Mouse (Mus musculus) left cerebral cortex, adult 18-20 months (tissue): ENCODE data around the gene Fpgs. TPM values are rescaled to one million over a fixed set of nuclear protein-coding genes. Genes with fewer than 3 reads are reported as not detected.

ENCODE experiments used
- DNase-seq, 2 experiments: peaks; one replicate each; pipeline ENCODE4 v3.0.0; 2021 to 2022; ENCODE audit warnings: low spot score in 2 of 2, mixed read lengths in 1 of 2
- total RNA-seq, 2 experiments: library from RNA; stranded (reverse); gene quantifications; 2 replicates each; pipeline ENCODE4 v1.2.3; 2021

Fpgs gene
- total RNA-seq, 2 experiments from 2014 or later: 7.6 to 9.0 TPM

DNA sequence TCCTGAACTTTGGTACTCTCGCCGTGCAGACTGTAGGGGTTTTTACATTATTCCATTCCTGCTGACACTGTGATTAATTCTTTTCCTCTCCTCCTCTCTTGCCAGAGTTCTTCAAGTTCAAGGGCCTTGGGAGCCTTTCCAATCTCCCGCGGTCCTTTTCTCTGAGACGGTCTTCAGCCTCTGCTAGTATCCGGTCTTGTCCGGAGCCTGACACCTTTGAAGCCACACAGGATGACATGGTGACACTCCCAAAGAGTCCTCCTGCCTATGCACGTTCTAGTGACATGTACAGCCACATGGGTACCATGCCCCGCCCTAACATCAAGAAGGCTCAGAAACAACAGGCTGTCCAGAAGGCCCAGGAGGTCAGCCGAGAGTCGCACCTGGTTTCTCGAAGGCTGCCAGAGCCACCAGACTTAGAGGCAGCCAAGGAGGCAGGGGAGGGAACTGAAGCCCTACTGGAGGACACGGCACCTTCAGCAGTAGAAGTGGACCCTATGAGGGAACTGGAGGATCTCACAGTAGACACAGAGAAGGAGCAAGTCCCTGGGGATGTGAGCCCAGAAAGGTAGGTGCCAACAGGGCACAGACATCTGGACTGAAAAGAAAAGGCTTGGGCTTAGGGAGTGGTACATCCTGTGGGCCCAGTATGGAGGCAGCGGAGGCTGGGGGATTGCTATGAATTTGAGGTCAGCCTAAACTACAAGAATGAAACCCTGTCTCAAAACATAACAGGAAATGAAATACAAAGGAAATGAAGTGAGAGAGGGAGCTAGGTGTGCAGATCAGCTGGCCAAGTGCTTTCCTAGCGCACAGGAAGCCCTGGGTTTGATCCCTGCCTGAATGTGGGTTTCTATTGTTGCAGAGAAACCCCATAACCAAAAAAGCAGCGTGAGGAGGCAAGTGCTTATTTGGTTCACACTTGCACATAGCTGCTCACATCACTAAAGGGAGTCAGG is 21.2 kb upstream of the Fpgs start:
- no peak for DNase-seq

DNA sequence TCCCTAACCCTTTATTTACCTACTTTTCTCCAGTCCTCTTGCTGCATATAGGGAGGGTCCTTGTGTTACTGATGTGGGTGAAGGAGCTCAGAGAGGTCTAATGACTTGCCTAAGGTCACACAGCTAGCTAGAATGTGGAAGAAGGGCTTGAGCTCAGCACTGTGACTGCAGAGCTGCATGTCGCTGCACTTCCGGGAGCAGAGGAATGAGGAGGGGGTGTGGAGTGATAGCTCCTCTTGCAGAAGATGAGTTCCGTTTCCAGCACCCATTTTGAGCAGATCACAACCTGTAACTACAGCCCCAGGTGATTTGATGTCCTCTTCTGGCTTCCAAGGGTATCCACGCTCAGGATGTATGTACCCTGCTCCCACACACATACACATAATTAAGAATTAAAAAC is 20.2 kb upstream of the Fpgs start:
- no peak for DNase-seq

DNA sequence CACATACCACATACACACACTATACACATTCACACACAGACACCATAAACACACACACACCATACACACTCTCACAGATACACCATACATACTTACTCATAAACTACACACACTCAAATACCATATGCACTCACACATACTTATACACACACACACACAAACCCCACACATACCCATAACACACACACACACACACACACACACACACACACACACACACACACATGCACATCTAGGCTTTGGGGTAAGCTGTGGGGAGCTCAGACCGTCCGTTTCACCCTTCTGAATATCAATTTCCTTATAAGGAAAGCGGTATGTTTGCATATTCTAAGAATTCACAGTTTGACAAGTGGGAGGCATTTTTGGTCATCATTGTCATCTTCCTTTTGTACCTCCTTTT is 18.6 kb upstream of the Fpgs start:
- DNase-seq: no peak

DNA sequence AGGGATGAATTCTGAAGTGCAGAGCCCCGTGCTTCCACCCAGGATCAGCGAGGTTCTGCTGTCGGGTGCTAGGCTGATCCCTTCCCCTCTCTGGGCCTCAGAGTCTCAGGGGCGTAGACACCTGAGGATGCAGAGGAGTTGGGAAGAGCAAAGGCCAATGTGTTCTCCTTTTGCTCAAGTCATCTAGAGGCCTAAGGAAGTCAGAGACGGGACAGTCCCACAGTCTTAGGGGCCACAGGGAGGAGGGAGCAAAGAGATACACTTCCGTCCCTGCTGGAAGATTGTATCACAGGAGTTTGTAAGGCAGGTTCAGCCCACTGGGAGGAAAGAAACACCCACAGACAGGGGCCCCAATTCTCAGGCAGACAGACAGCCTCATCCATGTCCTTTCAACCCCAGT is 18.1 kb upstream of the Fpgs start:
- DNase-seq: no peak

DNA sequence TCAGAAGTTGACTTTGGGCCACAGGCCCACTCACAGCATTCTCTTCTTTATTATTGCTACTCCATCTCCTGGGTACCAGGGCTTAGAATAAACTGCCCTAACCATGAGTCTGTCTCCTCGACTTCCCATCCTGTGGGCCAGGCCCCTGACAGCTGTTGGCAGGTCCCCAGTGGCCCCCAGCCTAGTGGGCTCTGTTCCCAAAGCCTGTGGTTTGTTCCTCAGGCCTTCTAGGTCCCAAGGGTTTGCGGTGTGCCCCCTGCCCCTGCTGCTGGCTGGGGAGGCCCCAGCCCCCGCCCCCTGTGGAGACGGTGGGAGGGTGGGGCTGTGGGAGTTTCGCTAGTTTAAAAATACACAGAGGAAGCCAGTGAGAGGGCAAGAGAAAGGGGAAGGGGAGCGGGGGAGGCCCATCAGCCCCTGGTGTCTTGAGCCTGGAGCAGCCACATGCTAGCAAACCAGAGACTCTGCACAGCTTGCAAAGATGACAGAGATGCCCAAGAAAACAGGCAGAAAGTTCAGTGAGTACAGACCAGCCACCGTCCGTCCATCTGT is 16.8 kb upstream of the Fpgs start, which contains the start of gene Sh2d3c:
Gene Sh2d3c (plus strand): TSS at position 375 of the 549 bp plus-strand sequence.
- DNase-seq: no peak

DNA sequence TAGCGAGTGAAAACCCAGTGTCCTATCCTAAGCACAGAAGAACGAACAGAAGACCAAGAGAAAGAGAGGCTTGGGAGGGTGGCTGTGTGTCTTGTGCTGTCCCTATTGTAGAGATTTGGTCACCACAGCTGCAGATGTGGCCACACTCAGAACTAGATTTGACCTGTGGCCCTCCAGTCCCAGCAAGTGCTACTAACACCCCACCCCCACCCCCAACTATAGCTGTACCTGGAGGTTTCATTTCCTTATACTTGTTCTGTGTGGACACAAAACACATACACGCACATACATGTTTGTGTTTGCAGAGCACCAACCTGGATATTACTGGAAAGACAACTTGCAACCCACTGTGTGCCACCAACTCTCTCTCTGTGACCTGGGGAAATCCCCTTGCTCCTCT is 16.1 kb upstream of the Fpgs start:
- no peak for DNase-seq

DNA sequence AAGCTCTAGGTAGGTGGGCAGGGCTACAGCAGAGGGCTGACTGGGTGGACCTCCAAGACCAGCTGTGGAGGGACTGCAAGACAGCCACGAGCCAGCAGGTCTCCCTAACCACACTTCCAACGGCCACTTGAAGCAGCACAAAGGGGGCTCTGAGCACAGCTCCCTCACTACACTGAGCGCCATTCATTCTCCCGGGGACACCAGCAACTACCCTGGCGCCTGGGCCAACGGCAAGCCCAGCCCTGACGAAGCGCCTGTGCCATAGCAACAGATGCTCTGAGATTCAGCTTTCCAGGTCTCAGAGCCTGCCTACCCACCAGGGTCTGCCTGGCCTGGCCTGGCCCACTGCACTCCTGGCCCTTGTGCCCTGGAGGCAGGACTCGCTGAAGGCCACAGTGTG is 14.8 kb upstream of the Fpgs start:
- no peak for DNase-seq

DNA sequence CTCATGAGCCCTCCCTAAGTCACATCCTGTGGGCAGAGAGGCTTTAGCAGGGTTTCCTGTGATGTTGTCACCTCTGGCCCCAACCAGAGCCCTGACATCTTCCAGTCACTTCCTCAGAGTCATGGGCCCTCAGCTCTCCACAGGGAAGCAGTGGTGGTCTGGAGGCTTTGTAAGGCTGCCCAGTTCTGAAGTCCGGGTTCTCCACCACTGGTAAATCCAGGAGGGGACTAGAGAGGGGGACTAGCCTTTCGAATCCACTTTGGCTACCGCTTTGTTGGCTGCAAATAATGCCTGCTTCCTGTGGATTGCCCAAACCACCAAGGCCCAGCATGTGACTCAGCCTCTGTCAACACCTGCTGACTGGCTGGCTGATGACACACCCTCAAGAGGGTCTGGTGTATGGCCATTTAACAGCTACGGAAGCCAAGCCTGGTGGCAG is 11.1 kb upstream of the Fpgs start:
- DNase-seq: no peak

DNA sequence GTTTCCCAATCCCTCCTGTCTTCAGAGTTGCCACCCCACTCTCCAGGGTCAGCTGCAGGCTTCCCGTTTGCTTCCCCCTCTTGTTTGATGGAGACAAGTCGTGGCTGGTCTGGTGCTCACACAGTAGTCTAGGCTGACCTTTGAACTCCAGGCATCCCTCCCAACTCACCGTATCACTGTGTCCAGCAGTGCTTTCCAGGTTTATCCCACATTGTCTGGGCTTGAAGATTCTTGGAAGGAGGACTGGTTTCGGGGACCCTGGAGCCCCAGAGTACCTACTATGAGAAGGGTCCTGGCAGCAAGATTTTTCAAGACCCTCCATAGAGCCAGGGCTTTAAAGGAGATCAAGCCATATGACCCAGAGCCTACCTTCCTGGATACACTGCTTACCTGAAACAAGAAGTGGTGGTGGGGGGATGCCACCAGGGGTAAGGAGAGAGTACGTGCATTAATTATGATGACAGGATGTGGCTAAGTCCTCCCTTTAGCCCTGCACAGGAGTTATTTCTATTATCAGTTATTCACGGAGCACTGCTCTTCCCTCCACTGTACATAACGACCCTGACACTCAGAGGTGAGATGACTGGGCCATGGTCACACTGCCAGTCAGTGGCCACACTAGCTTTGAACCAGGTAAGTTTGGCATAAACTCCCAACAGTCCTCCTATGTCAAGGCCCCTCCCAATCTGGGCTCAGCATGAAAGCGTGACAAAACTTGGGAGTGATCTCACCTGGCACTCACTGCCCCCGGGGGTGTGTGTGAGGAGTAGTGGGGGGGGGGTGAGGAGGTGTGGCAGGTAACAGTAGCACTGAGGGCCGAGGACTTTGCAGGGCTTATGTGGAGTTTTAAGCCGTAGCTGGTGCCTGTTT is 10.4 kb upstream of the Fpgs start:
- no peak for DNase-seq

DNA sequence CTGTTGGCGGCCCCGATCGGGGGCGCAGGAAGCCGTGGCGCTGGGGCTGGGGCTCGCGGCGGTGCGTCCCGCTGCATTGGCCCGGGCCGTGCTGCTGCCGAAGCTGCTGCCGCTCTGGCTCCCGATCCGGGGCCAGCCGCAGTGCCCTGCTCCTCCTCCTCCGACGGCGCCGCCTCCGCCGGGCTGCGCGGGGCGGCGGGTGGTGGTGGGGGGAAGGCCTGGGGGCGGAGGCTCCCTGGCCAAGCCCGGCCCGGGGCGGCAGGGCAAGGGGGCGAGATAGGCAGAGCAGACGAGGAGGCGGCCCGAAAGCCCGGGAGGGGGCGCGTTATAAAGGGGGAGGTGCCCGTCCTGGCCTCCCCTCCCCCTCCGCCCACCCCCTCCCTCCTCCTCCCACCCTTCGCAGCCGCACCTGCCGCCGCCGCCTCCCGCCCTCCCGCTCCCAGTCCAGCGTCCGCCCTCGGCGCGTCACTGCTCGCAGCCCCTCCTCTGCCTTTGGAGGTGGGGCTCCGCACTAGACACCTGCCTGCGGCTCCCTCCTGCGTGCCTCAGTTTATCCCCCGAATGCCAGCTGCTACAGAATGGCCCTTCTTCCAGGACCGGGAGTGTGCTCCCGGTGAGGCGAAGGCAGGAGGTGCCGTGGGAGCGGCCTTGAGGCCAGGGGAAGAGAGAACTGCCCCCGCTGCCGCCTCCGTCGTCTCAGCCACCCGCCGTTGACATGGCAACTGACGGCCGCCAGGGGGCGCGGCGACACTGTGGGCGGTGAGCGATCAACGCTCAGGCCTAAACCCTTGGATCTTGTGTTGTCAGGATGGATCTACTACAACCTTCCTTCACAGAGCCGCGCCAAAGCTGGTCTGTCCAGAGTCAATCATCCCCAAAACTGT is 9.2 kb upstream of the Fpgs start, which contains the start of gene Cdk9:
Gene Cdk9 (minus strand): TSS at position 143 of the 884 bp plus-strand sequence.
- DNase-seq: peak; percentile 90 to 93

DNA sequence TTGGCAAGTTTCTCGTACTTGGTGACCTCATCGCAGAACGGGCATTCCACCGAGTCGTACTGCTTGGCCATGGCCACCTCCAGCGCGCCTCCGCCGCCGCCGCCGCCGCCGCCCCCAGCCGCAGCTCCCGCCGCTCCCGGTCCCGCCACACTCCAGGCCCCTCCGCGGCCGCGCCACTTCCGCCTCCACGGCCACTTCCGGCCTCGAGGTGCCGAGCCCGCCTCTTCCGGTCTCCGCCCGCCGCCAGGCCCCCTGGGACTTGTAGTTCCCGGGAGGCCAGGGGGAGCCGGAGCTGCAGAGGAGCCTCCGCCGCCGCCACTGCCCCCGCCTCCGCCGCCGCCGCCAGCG is 8.6 kb upstream of the Fpgs start:
- DNase-seq: peak; percentile 94 to 96

DNA sequence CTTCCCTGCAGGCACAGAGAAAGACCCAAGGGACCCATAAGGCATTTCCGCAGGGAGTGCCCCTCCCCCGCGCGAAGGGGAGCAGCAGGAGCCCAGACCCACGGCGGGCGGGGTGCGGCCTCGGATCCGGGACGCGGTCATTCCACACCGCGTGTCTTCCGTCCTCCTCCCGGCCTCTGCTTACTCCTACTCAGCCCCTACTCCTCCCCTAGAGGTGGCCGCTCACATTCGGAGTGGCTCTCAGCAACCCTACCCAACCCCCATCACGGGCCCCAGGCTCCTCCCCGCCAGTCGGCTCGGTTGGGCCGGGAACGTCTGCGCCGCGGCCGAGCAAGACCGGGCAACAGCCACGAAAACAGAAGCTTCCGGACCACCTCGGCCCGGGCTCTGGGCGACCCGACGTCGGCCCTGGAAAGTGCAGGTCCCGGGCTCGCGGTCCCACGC is 8.2 kb upstream of the Fpgs start:
- peak; percentile 38 to 45 for DNase-seq

DNA sequence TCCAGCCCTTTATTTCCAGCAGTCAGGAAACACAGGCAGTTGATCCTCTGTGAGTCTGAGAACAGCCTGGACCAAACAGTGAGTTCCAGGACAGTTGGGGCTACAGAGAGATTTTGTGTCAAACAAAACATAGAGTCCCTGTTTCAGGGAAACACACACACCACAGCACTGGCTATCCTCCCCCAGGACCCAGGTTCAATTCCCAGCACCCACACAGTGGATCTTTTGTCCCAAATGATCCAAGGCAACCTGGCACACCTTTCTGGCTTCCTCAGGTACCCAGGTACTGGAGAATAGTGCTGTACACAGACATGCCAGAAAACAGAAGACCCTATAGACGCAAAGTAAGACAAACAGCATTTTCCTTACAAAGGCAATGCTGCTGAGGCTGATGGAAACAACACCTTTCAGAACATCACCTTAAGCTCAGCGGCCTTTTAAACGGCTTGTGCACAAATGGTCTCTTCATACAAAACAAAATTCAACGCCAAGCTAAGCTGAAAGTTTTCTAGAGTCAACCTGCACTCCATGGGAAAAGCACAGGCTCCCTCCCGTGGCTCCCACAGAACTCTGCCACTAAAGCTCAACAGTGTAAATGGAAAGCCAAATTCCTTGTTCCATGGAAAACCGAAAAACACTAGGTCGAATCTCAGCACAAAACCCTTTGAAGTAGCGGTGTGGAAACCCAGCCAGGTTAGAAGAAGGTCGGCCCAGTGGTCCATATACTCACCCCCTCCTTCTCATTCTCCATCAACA is 7.5 kb upstream of the Fpgs start:
- DNase-seq: no peak

DNA sequence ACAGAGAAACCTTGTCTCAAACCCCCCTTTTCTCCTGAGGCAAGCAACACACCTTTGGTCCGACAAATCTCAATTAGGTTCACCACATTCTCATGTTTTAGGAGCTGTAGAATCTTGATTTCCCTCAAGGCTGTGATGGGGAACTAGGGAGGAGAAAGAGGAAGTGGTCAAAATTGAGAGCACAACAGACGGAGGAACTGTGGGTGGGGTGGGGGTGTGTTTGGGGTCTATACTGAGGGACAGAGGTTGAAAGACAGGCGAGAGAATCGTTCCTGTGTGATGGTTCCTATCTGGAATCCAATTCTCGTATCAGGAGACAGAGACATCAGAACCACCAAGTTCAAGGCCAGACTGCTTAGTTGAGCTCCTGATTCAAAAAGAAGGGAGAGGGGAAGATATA is 6.5 kb upstream of the Fpgs start:
- DNase-seq: no peak

DNA sequence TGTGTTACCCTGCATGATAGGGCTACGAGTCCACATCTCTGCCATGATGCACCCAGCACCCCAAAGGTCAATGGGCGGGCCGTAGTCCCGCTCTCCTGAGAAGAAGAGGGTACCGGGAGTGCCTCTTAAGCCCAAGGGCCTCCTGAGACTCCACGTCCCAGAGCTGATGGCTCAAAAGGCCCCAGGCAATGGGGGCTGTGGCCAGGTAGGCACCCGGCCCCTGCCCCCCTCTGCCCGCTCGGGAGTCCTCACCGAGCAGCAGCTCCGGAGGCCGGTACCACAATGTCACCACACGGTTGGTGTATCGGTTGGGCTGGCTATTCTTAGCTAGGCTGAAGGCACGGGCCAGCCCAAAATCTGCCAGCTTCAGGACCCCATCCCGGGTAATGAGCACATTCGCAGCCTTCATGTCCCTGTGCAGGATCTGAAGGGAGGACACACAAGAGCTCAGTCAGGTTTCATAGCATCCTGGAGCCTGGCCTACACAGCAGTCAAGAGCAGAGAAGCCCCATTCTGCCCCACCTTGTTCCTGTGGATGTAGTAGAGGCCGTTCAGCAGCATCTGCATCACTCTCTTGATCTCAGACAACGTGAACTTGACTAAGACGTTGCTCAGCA is 5.7 kb upstream of the Fpgs start:
- no peak for DNase-seq

DNA sequence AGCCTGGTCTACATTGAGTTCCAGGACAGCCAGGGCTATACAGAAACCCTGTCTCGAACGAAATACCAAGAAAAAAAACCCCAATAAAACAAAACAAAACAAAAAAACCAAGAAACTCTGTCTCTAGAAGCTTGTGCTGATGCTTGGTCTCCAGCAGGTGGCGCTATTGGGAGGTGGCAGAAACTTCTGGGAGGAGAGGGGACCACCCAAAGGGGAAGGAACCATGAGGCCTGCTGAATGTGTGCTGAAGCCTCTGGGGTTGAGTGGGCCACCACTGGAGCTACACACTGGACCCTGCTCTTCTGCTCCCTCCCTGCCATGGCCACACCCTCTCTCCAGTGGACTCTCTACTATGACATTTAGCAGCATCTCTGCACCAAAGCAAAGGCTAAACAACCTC is 4.7 kb upstream of the Fpgs start:
- peak in 1 of 2 experiments; percentile 57 for DNase-seq

DNA sequence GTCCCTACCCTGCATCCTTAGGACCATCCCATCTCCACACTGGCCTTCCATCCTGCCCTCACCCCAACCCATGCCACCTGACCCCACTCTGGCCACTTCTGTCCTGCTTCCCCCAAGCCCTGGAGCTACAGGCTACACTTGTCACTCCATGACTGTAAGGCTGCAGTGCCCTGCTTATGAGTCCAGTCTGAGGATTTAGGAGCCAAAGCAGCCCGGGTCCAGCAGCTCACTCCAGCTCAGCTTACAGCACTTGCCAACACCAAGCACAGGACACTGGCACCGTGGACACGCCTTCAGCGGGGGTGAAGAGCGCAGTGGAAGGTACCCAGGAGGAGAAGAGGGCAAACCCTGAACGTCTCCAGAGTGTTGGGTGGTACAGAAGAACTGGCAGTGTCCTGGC is 3.0 kb upstream of the Fpgs start:
- DNase-seq: no peak

DNA sequence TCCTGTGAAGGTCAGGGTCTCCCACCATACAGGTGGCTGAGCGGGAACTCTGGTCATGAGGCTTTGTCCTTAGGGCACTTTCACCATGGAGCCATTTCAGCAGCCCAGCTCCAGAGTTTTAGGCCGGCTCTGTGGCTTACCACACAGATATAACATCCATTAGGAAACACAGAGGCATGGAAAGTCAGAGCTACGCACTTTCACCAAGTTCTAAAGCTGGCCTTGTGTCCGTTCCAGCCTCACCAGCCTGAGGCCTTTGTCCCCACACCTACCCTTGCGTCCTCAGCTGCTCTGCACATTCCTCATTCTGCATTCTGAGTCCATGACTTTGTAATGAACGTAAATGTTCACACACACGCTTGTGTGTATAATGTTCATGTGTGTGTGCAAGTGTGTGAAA is 1.1 kb upstream of the Fpgs start:
- DNase-seq: no peak

DNA sequence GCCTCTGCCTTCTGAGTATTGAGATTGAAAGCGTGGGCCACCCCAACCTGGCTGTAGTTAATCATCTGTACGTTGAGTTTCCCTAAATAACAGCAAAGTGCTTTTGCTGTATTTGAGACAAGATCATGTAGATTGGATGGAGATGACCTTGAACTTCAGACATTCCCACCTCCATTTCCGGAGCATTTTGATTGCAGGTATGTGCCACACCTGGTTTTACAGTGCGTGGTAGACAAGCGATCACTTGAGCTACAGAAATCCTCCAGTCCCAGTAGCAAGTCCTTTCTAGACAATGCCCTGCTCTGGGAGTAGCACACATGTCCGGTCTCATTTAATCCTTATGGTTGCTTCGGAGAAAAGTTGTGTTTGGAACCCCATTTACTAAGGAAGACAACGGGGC is 899 bp downstream of the Fpgs start:
- DNase-seq: no peak
